24 mouse cellular contexts compared by ENCODE assay signal in genomic region chr9:25443029-25443428, GRCm38 (mm10). TPM values are rescaled to one million over a fixed set of nuclear protein-coding genes. Genes with fewer than 3 reads are reported as not detected.
A peak's percentile ranks its signal among the peaks of the same experiment; 100 is the strongest.
DNase-seq lines count a peak whose midpoint lies in the region; ATAC-seq and TF ChIP-seq lines count a peak whose summit lies in the region.
"Had no signal": no experiment of that assay in that cellular context is flagged by ENCODE, and none has a peak within 500 bp of the region (broad histone marks: within the 10 kb centered on the region; RNA-seq: fewer than 3 reads in every experiment).

No protein-coding gene starts in this region.

- TF ChIP-seq CTCF in layer of hippocampus, adult 2 months (conservative IDR thresholded peaks at IDR 0.05): no peak
- no peak for TF ChIP-seq CTCF in midbrain, postnatal 0 days (IDR thresholded peaks at IDR 0.05)

- ATAC-seq in midbrain, postnatal 0 days (ENCODE audit: low FRiP score): no peak
- ATAC-seq: forebrain, postnatal 0 days; hindbrain, embryonic 16.5 days; intestine, embryonic 15.5 days had no signal

- DNase-seq in adrenal gland, postnatal 10 days: peak; percentile 17
- no peak for DNase-seq in adrenal gland, postnatal 36 days
- DNase-seq in layer of hippocampus, adult 2 months (ENCODE audit: low spot score in 2 of 2): peak in 1 of 2 experiments; percentile 8
- DNase-seq in layer of hippocampus, postnatal 14 days (ENCODE audit: low spot score in 2 of 2): no peak
- DNase-seq in right cerebral cortex, postnatal 25 days: peak; percentile 12
- DNase-seq in right cerebral cortex, postnatal 14 days: no peak
- DNase-seq in midbrain, postnatal 0 days (ENCODE audit: low spot score): no peak
- no peak for DNase-seq in B cell, adult 2 months
- DNase-seq: adrenal gland, postnatal 25 days; cerebellum, adult 18-20 months; cerebellum, postnatal 14 days; forebrain, postnatal 0 days; kidney, adult 9 months; kidney, postnatal 25 days; liver, embryonic 13.5 days; lung, adult 2 months; lung, postnatal 14 days; thymus, adult 2 months; thymus, postnatal 4 days had no signal

- H3K36me3 ChIP-seq in midbrain, postnatal 0 days (ENCODE audit: insufficient read depth, low read length): no peaks in the 10 kb centered on the region
- H3K36me3 ChIP-seq: embryonic facial prominence, embryonic 12.5 days; intestine, embryonic 15.5 days; liver, embryonic 13.5 days; midbrain, embryonic 12.5 days had no signal

- H3K9ac ChIP-seq in midbrain, postnatal 0 days (replicated peaks; ENCODE audit: low read length, poor library complexity, severe bottlenecking): no peak overlapping the region
- H3K9ac ChIP-seq: embryonic facial prominence, embryonic 12.5 days; forebrain, postnatal 0 days; intestine, embryonic 15.5 days; liver, embryonic 13.5 days; midbrain, embryonic 12.5 days had no signal

- no peaks in the 10 kb centered on the region for H3K9me3 ChIP-seq in midbrain, postnatal 0 days (ENCODE audit: low read length)
- H3K9me3 ChIP-seq: embryonic facial prominence, embryonic 12.5 days; intestine, embryonic 15.5 days; liver, embryonic 13.5 days; midbrain, embryonic 12.5 days had no signal

- H3K4me3 ChIP-seq in layer of hippocampus, adult 2 months: no peak overlapping the region
- H3K4me3 ChIP-seq in midbrain, postnatal 0 days (ENCODE audit: low read depth, low read length): no peak overlapping the region
- H3K4me3 ChIP-seq: embryonic facial prominence, embryonic 12.5 days; intestine, embryonic 15.5 days; liver, embryonic 13.5 days; midbrain, embryonic 12.5 days had no signal

- H3K4me2 ChIP-seq in midbrain, postnatal 0 days (ENCODE audit: low read depth, low read length, poor library complexity, severe bottlenecking): no peak overlapping the region
- H3K4me2 ChIP-seq: embryonic facial prominence, embryonic 12.5 days; heart, embryonic 11.5 days; intestine, embryonic 15.5 days; liver, embryonic 13.5 days; midbrain, embryonic 12.5 days had no signal

- 78% methylated on average over 3 of the region's 3 CpGs for WGBS in midbrain, postnatal 0 days

- H3K27ac ChIP-seq in layer of hippocampus, adult 2 months: peak overlapping the region; percentile 58
- H3K27ac ChIP-seq in midbrain, postnatal 0 days (ENCODE audit: low read depth, low read length): no peak overlapping the region
- H3K27ac ChIP-seq: embryonic facial prominence, embryonic 12.5 days; intestine, embryonic 15.5 days; liver, embryonic 13.5 days; midbrain, embryonic 12.5 days had no signal

- no peaks in the 10 kb centered on the region for H3K27me3 ChIP-seq in midbrain, postnatal 0 days (ENCODE audit: insufficient read depth, low read length)
- H3K27me3 ChIP-seq: embryonic facial prominence, embryonic 12.5 days; intestine, embryonic 15.5 days; liver, embryonic 13.5 days; midbrain, embryonic 12.5 days had no signal

- H3K4me1 ChIP-seq in midbrain, postnatal 0 days (ENCODE audit: insufficient read depth, low read length): no peaks in the 10 kb centered on the region
- H3K4me1 ChIP-seq: embryonic facial prominence, embryonic 12.5 days; intestine, embryonic 15.5 days; liver, embryonic 13.5 days; midbrain, embryonic 12.5 days had no signal

RNA-seq across cellular contexts. Expression of gene Eepd1, which starts 38.3 kb away (rescaled TPM):
- total RNA-seq in adrenal gland, postnatal 10 days (2021): 10 to 100 TPM; 18.6 to 30.3 TPM
- 10 to 100 TPM; 43.6 to 66.9 TPM for total RNA-seq in adrenal gland, postnatal 36 days (2021)
- 10 to 100 TPM; 18.0 to 19.4 TPM for total RNA-seq in layer of hippocampus, adult 2 months (2021)
- 10 to 100 TPM; 12.5 to 14.4 TPM for total RNA-seq in layer of hippocampus, postnatal 14 days (2021)
- total RNA-seq in midbrain, postnatal 0 days (2014; rRNA removed): 16.2 and 17.6 TPM in 2 replicates
- 13.5 and 13.7 TPM in 2 replicates for polyA plus RNA-seq in midbrain, postnatal 0 days (2015; fragmentation: Nextera tagmentation; extraction: Ambion mirVana)

Comparison
In these comparisons a context has a peak if more than half of its experiments do, and no peak if none do; other contexts are left out.
1. DNase-seq: peak in adrenal gland, postnatal 10 days (single experiment) and right cerebral cortex, postnatal 25 days (single experiment); none in adrenal gland, postnatal 36 days (0 of 2), layer of hippocampus, postnatal 14 days (0 of 2), right cerebral cortex, postnatal 14 days (single experiment), midbrain, postnatal 0 days (single experiment) and B cell, adult 2 months (0 of 2).